ENCODE assay signal across 20 mouse cellular contexts in genomic region chr6:33721166-33721565, GRCm38 (mm10).
DNase-seq lines count a peak whose midpoint lies in the region; ATAC-seq and TF ChIP-seq lines count a peak whose summit lies in the region.
"Had no signal": no experiment of that assay in that cellular context is flagged by ENCODE, and none has a peak within 500 bp of the region (broad histone marks: within the 10 kb centered on the region; RNA-seq: fewer than 3 reads in every experiment).

No protein-coding gene starts in this region.

- ATAC-seq in heart, embryonic 16.5 days (replicated peaks; ENCODE audit: extremely low read depth, insufficient read depth, low FRiP score), result peak; percentile 14; the same call in 1 of the 2 replicates
- ATAC-seq in lung, embryonic 14.5 days (ENCODE audit: insufficient read depth), result no peak
- no peak for ATAC-seq in midbrain, embryonic 11.5 days (ENCODE audit: low FRiP score)

- H3K27ac ChIP-seq in heart, embryonic 16.5 days (ENCODE audit: low read length), result no peak overlapping the region
- H3K27ac ChIP-seq in lung, embryonic 14.5 days (ENCODE audit: low read depth), result no peak overlapping the region
- H3K27ac ChIP-seq in midbrain, embryonic 11.5 days (ENCODE audit: low read depth, low read length), result no peak overlapping the region
- H3K27ac ChIP-seq: embryonic facial prominence, embryonic 15.5 days; limb, embryonic 15.5 days; liver, embryonic 15.5 days had no signal

- H3K4me3 ChIP-seq in heart, embryonic 16.5 days (ENCODE audit: low read length), result no peak overlapping the region
- H3K4me3 ChIP-seq in lung, embryonic 14.5 days (ENCODE audit: low read depth, low read length), result no peak overlapping the region
- H3K4me3 ChIP-seq in midbrain, embryonic 11.5 days (ENCODE audit: low read depth, low read length), result no peak overlapping the region
- H3K4me3 ChIP-seq: embryonic facial prominence, embryonic 15.5 days; limb, embryonic 15.5 days; liver, embryonic 15.5 days had no signal

- DNase-seq in heart, adult 8-10 months (ENCODE audit: low spot score), result no peak
- DNase-seq in lung, embryonic 14.5 days, result peak; percentile 4
- DNase-seq in lung, postnatal 25 days (ENCODE audit: low spot score), result no peak
- DNase-seq in ZHBTc4 (ENCODE audit: low read depth, low spot score), result peak; percentile 3
- no peak for DNase-seq in midbrain, embryonic 11.5 days (ENCODE audit: low spot score, missing footprints)
- no peak for DNase-seq in gastrocnemius, postnatal 10 days
- DNase-seq: adrenal gland, postnatal 36 days; cerebellum, adult 18-20 months; cerebellum, postnatal 36 days; gastrocnemius, postnatal 25 days; kidney, adult 18-20 months; kidney, postnatal 14 days; lung, postnatal 10 days; right cerebral cortex, postnatal 25 days; thymus, postnatal 4 days had no signal

- no peak overlapping the region for H3K4me2 ChIP-seq in heart, embryonic 16.5 days (ENCODE audit: low read depth, low read length)
- no peak overlapping the region for H3K4me2 ChIP-seq in lung, embryonic 14.5 days
- H3K4me2 ChIP-seq in midbrain, embryonic 11.5 days, result no peak overlapping the region
- H3K4me2 ChIP-seq: embryonic facial prominence, embryonic 15.5 days; limb, embryonic 15.5 days; liver, embryonic 15.5 days had no signal

- 22% methylated on average over 4 of the region's 4 CpGs for WGBS in heart, embryonic 16.5 days
- WGBS in lung, embryonic 14.5 days, result 26% methylated on average over 4 of the region's 4 CpGs
- WGBS in midbrain, embryonic 11.5 days, result 82% methylated on average over 4 of the region's 4 CpGs

- H3K27me3 ChIP-seq in heart, embryonic 16.5 days (ENCODE audit: control insufficient read depth, insufficient read depth, low read length), result no peaks in the 10 kb centered on the region
- no peaks in the 10 kb centered on the region for H3K27me3 ChIP-seq in lung, embryonic 14.5 days (ENCODE audit: insufficient read depth, low read length)
- no peaks in the 10 kb centered on the region for H3K27me3 ChIP-seq in midbrain, embryonic 11.5 days (ENCODE audit: control insufficient read depth, insufficient read depth, low read length)
- H3K27me3 ChIP-seq: embryonic facial prominence, embryonic 15.5 days; limb, embryonic 15.5 days; liver, embryonic 15.5 days; megakaryocyte, embryonic 14.5 days had no signal

- H3K36me3 ChIP-seq in heart, embryonic 16.5 days (ENCODE audit: control insufficient read depth, insufficient read depth), result no peaks in the 10 kb centered on the region
- no peaks in the 10 kb centered on the region for H3K36me3 ChIP-seq in lung, embryonic 14.5 days (ENCODE audit: insufficient read depth)
- H3K36me3 ChIP-seq in midbrain, embryonic 11.5 days (ENCODE audit: control insufficient read depth, insufficient read depth, low read length), result no peaks in the 10 kb centered on the region
- H3K36me3 ChIP-seq: embryonic facial prominence, embryonic 15.5 days; limb, embryonic 15.5 days; liver, embryonic 15.5 days had no signal

- H3K9me3 ChIP-seq in heart, embryonic 16.5 days (replicated peaks; ENCODE audit: control insufficient read depth, low read length), result no peaks in the 10 kb centered on the region
- no peaks in the 10 kb centered on the region for H3K9me3 ChIP-seq in lung, embryonic 14.5 days (ENCODE audit: low read depth, low read length)
- H3K9me3 ChIP-seq in midbrain, embryonic 11.5 days (ENCODE audit: control insufficient read depth, low read length), result no peaks in the 10 kb centered on the region
- H3K9me3 ChIP-seq: embryonic facial prominence, embryonic 15.5 days; limb, embryonic 15.5 days; liver, embryonic 15.5 days; megakaryocyte, embryonic 14.5 days had no signal

- TF ChIP-seq CTCF in lung, embryonic 14.5 days (IDR thresholded peaks at IDR 0.05; ENCODE audit: low read depth), result no peak

- peaks cover 9% of the 10 kb centered on the region for H3K4me1 ChIP-seq in heart, embryonic 16.5 days (ENCODE audit: control insufficient read depth, insufficient read depth, low read length)
- H3K4me1 ChIP-seq in lung, embryonic 14.5 days (ENCODE audit: insufficient read depth), result no peaks in the 10 kb centered on the region
- no peaks in the 10 kb centered on the region for H3K4me1 ChIP-seq in midbrain, embryonic 11.5 days (ENCODE audit: control insufficient read depth, insufficient read depth, low read length)
- H3K4me1 ChIP-seq: embryonic facial prominence, embryonic 15.5 days; limb, embryonic 15.5 days; liver, embryonic 15.5 days had no signal

- no peak overlapping the region for H3K9ac ChIP-seq in heart, embryonic 16.5 days (ENCODE audit: low read length)
- H3K9ac ChIP-seq in lung, embryonic 14.5 days, result no peak overlapping the region
- H3K9ac ChIP-seq in midbrain, embryonic 11.5 days (ENCODE audit: low read length), result no peak overlapping the region
- H3K9ac ChIP-seq: embryonic facial prominence, embryonic 15.5 days; limb, embryonic 15.5 days; liver, embryonic 15.5 days had no signal

Comparison
In these comparisons a context has a peak if more than half of its experiments do, and no peak if none do; other contexts are left out.
1. DNase-seq: peak in lung, embryonic 14.5 days (single experiment) and ZHBTc4 (single experiment); none in heart, adult 8-10 months (single experiment), lung, postnatal 25 days (single experiment), midbrain, embryonic 11.5 days (single experiment) and gastrocnemius, postnatal 10 days (single experiment).